Mouse (Mus musculus) myocyte (in vitro differentiated cells): ENCODE results near the gene Nrbp1. TPM values are rescaled to one million over a fixed set of nuclear protein-coding genes. Genes with fewer than 3 reads are reported as not detected.
A peak's percentile ranks its signal among the peaks of the same experiment; 100 is the strongest.

Source experiments
- H3K27me3 ChIP-seq: one replicate; pipeline ENCODE4 v1.6.1; 2011; ENCODE audit not compliant: control insufficient read depth, insufficient read depth, insufficient read length
- H3K36me3 ChIP-seq: one replicate; pipeline ENCODE4 v1.6.1; 2011; ENCODE audit not compliant: control insufficient read depth, insufficient read depth
- H3K4me2 ChIP-seq: one replicate; pipeline ENCODE4 v1.6.1; 2011; ENCODE audit warnings: low read depth, control low read depth
- H3K4me3 ChIP-seq: one replicate; pipeline ENCODE4 v1.5.1; 2011; ENCODE audit warnings: mild to moderate bottlenecking, control low read depth, moderate library complexity
- H3K79me2 ChIP-seq: one replicate; pipeline ENCODE4 v1.6.1; 2011; ENCODE audit not compliant: control insufficient read depth, insufficient read depth
- H3ac ChIP-seq: one replicate; pipeline ENCODE4 v1.6.1; 2011; ENCODE audit not compliant: control insufficient read depth, insufficient read length
- CEBPB ChIP-seq: IDR thresholded peaks from 2 replicates; pipeline ENCODE4 v1.6.1; 2011; ENCODE audit warnings: mild to moderate bottlenecking, moderate library complexity; ENCODE audit not compliant: poor library complexity, insufficient read depth, severe bottlenecking
- E2F4 ChIP-seq: IDR thresholded peaks from one replicate; pipeline ENCODE4 v1.6.1; 2011; ENCODE audit warnings: mild to moderate bottlenecking, control low read depth, moderate library complexity; ENCODE audit not compliant: insufficient read depth
- MAX ChIP-seq: IDR thresholded peaks from one replicate; pipeline ENCODE4 v1.6.1; 2011; ENCODE audit warnings: low read depth, mild to moderate bottlenecking, control low read depth
- MYOD1 ChIP-seq, 3 experiments: IDR thresholded peaks; one replicate each; pipeline ENCODE4 v1.6.1; 2011; ENCODE audit warnings: control low read depth in 2 of 3, low read depth in 2 of 3, mild to moderate bottlenecking in 2 of 3, moderate library complexity in 1 of 3; ENCODE audit not compliant: insufficient read length in 2 of 3, control insufficient read depth in 1 of 3
- MYOG ChIP-seq, 3 experiments: IDR thresholded peaks; one replicate each; pipeline ENCODE4 v1.6.1; 2011; ENCODE audit warnings: control low read depth in 2 of 3, low read depth in 2 of 3, mild to moderate bottlenecking in 2 of 3; ENCODE audit not compliant: insufficient read length in 2 of 3, control insufficient read depth in 1 of 3, insufficient read depth in 1 of 3
- POLR2A ChIP-seq: IDR thresholded peaks from one replicate; pipeline ENCODE4 v1.6.1; 2011; ENCODE audit warnings: low read depth, mild to moderate bottlenecking, control low read depth, moderate library complexity; ENCODE audit not compliant: insufficient read length
- POLR2AphosphoS2 ChIP-seq: IDR thresholded peaks from one replicate; pipeline ENCODE4 v1.6.1; 2011; ENCODE audit warnings: low read depth, control low read depth; ENCODE audit not compliant: insufficient read length
- REST ChIP-seq: IDR thresholded peaks from one replicate; pipeline ENCODE4 v1.6.1; 2011; ENCODE audit warnings: mild to moderate bottlenecking, control low read depth, moderate library complexity; ENCODE audit not compliant: insufficient read depth, insufficient read length
- SRF ChIP-seq: IDR thresholded peaks from one replicate; pipeline ENCODE4 v1.6.1; 2011; ENCODE audit warnings: low read depth; ENCODE audit not compliant: control insufficient read depth, insufficient read length
- TCF12 ChIP-seq: IDR thresholded peaks from one replicate; pipeline ENCODE4 v1.6.1; 2011; ENCODE audit warnings: mild to moderate bottlenecking, control low read depth; ENCODE audit not compliant: poor library complexity, insufficient read depth, severe bottlenecking
- TCF3 ChIP-seq: IDR thresholded peaks from one replicate; pipeline ENCODE4 v1.6.1; 2011; ENCODE audit warnings: low read depth, control low read depth; ENCODE audit not compliant: insufficient read length
- USF1 ChIP-seq: IDR thresholded peaks from one replicate; pipeline ENCODE4 v1.6.1; 2011; ENCODE audit warnings: low read depth, mild to moderate bottlenecking, control low read depth, moderate library complexity
- polyA plus RNA-seq: library from polyadenylated mRNA; unstranded; fragments of >200 nt; fragmentation: generic; extraction: Trizol; gene quantifications from one replicate; pipeline ENCODE4 v1.2.1, GENCODE M21; 2012; ENCODE audit warnings: missing spikeins

Nrbp1 gene
- polyA plus RNA-seq, 1 experiment: 87.9 TPM

- no peak overlapping the region for H3K4me2 ChIP-seq
- H3K27me3 ChIP-seq: no peaks in the 10 kb centered on the region
- H3K4me3 ChIP-seq: no peak overlapping the region
- TF ChIP-seq POLR2AphosphoS2 (no peak), CEBPB (no peak), USF1 (no peak)
- H3K79me2 ChIP-seq: no peaks in the 10 kb centered on the region
- peaks cover 35% of the 10 kb centered on the region for H3K36me3 ChIP-seq
- no peak overlapping the region for H3ac ChIP-seq
Measured at GRCm38 (mm10) chr5:31279245-31279988, 38.8 kb downstream of the Nrbp1 start.

- Histone ChIP-seq H3ac (no peak overlapping the region), H3K79me2 (no peaks in the 10 kb centered on the region), H3K27me3 (no peaks in the 10 kb centered on the region), H3K4me3 (no peak overlapping the region), H3K4me2 (no peak overlapping the region), H3K36me3 (peaks cover 9% of the 10 kb centered on the region)
- TF ChIP-seq MYOG (IDR thresholded peaks at IDR 0.05; ENCODE audit: control insufficient read depth in 1 of 3, insufficient read depth in 1 of 3, insufficient read length in 2 of 3, low read depth in 2 of 3): no peak
- no peak for TF ChIP-seq TCF3
- TF ChIP-seq REST: no peak
- TF ChIP-seq USF1: no peak
- TF ChIP-seq POLR2AphosphoS2: no peak
- no peak for TF ChIP-seq TCF12
- TF ChIP-seq E2F4: no peak
- TF ChIP-seq MYOD1 (IDR thresholded peaks at IDR 0.05; ENCODE audit: control insufficient read depth in 1 of 3, insufficient read length in 2 of 3, low read depth in 2 of 3): no peak
- no peak for TF ChIP-seq CEBPB
- TF ChIP-seq MAX: no peak
- TF ChIP-seq POLR2A: no peak
- TF ChIP-seq SRF: no peak
Measured at GRCm38 (mm10) chr5:31288225-31288624, 47.6 kb downstream of the Nrbp1 start.

GRCm38 (mm10) chr5:31288655-31289054 is 48.0 kb downstream of the Nrbp1 start:
- TF ChIP-seq TCF12 (no peak), MYOG (IDR thresholded peaks at IDR 0.05; ENCODE audit: control insufficient read depth in 1 of 3, insufficient read depth in 1 of 3, insufficient read length in 2 of 3, low read depth in 2 of 3) (no peak), POLR2AphosphoS2 (no peak), CEBPB (no peak), MAX (no peak), E2F4 (no peak), REST (no peak)
- Histone ChIP-seq H3K79me2 (no peaks in the 10 kb centered on the region), H3K36me3 (peaks cover 9% of the 10 kb centered on the region), H3K27me3 (no peaks in the 10 kb centered on the region), H3ac (no peak overlapping the region), H3K4me3 (no peak overlapping the region), H3K4me2 (no peak overlapping the region)

GRCm38 (mm10) chr5:31289626-31290230 is 49.1 kb downstream of the Nrbp1 start:
- Histone ChIP-seq H3K4me3 (peak overlapping the region; percentile 67), H3K4me2 (peak overlapping the region; percentile 94), H3ac (no peak overlapping the region), H3K79me2 (no peaks in the 10 kb centered on the region), H3K36me3 (peaks cover 4% of the 10 kb centered on the region), H3K27me3 (no peaks in the 10 kb centered on the region)
- no peak for TF ChIP-seq REST
- TF ChIP-seq TCF3: no peak

GRCm38 (mm10) chr5:31290521-31291360 is 50.1 kb downstream of the Nrbp1 start, which contains the start of gene Ift172:
TSS of gene Ift172 (minus strand) at chr5:31291116.
- Histone ChIP-seq H3K79me2 (no peaks in the 10 kb centered on the region), H3K27me3 (no peaks in the 10 kb centered on the region), H3ac (no peak within 1 kb of the TSS), H3K4me3 (peak within 1 kb of the TSS; percentile 67), H3K4me2 (peak within 1 kb of the TSS; percentile 94), H3K36me3 (peaks cover 2% of the 10 kb centered on the region)
- TF ChIP-seq CEBPB (peak; percentile 40; the same call in 1 of the 2 replicates), REST (no peak), MYOG (IDR thresholded peaks at IDR 0.05; ENCODE audit: control insufficient read depth in 1 of 3, insufficient read depth in 1 of 3, insufficient read length in 2 of 3, low read depth in 2 of 3) (no peak), SRF (peak; percentile 76), USF1 (peak; percentile 26), POLR2AphosphoS2 (peak; percentile 90), MYOD1 (IDR thresholded peaks at IDR 0.05; ENCODE audit: control insufficient read depth in 1 of 3, insufficient read length in 2 of 3, low read depth in 2 of 3) (peak in 1 of 3 experiments; percentile 4), MAX (no peak), POLR2A (peak; percentile 90)
